Mouse (Mus musculus): Measurements from ENCODE around the gene Oxct2b. TPM values are rescaled to one million over a fixed set of nuclear protein-coding genes. Genes with fewer than 3 reads are reported as not detected.

Gene Oxct2b
- polyA plus RNA-seq, 1 experiment from 2014 or later, result 0.13 TPM

DNA sequence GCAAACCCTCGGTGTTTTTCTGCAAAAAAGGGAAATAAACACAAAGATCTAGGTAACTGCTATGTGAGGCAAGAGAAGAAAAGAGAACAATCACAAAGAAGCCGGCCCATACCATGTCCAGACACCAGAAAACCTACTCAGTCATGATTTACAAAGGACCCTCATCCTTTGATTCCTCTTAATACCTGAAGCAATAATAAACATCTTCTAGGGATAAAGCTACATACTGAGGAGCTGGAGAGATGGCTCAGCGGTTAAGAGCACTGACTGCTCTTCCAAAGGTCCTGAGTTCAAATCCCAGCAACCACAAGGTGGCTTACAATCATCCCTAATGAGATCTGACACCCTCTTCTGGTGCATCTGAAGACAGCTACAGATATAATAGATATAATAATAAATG lies 21.5 kb downstream of the Oxct2b start:
- Histone ChIP-seq H3K9me3 (replicated peaks; ENCODE audit: control insufficient read depth, low read length) (no peaks in the 10 kb centered on the region), H3K4me1 (ENCODE audit: control insufficient read depth, insufficient read depth, low read length) (peaks cover 12% of the 10 kb centered on the region), H3K27me3 (replicated peaks; ENCODE audit: control insufficient read depth, insufficient read depth, low read length) (no peaks in the 10 kb centered on the region), H3K36me3 (ENCODE audit: control insufficient read depth, insufficient read depth, low read length) (peaks cover 38% of the 10 kb centered on the region), H3K4me3 (ENCODE audit: low read depth, low read length) (no peak overlapping the region), H3K4me2 (ENCODE audit: low read length) (no peak overlapping the region), H3K9ac (ENCODE audit: low read length) (no peak overlapping the region), H3K27ac (ENCODE audit: low read depth, low read length) (no peak overlapping the region)
- DNase-seq (ENCODE audit: low spot score) (no peak), ATAC-seq (no peak)
- WGBS, result 87% methylated on average over 3 of the region's 3 CpGs

GRCm38 (mm10) chr4:123139513-123140154 lies 23.6 kb downstream of the Oxct2b start, which contains the start of gene Ppie:
Ppie (minus strand) TSS chr4:123139951.
- H3K4me3 ChIP-seq (ENCODE audit: low read depth, low read length), result peak within 1 kb of the TSS; percentile 64
- ATAC-seq, result peak; percentile 99
- H3K9me3 ChIP-seq (replicated peaks; ENCODE audit: control insufficient read depth, low read length), result no peaks in the 10 kb centered on the region
- H3K9ac ChIP-seq (ENCODE audit: low read length), result peak within 1 kb of the TSS; percentile 66
- H3K4me1 ChIP-seq (ENCODE audit: control insufficient read depth, insufficient read depth, low read length), result peaks cover 12% of the 10 kb centered on the region
- H3K27me3 ChIP-seq (replicated peaks; ENCODE audit: control insufficient read depth, insufficient read depth, low read length), result no peaks in the 10 kb centered on the region
- H3K4me2 ChIP-seq (ENCODE audit: low read length), result peak within 1 kb of the TSS; percentile 92
- peaks cover 21% of the 10 kb centered on the region for H3K36me3 ChIP-seq (ENCODE audit: control insufficient read depth, insufficient read depth, low read length)
- H3K27ac ChIP-seq (ENCODE audit: low read depth, low read length), result peak within 1 kb of the TSS; percentile 80; the same call in 1 of the 2 replicates
- WGBS, result under 1% methylated on average over 34 of the region's 34 CpGs
- DNase-seq (ENCODE audit: low spot score), result peak; percentile 94

DNA sequence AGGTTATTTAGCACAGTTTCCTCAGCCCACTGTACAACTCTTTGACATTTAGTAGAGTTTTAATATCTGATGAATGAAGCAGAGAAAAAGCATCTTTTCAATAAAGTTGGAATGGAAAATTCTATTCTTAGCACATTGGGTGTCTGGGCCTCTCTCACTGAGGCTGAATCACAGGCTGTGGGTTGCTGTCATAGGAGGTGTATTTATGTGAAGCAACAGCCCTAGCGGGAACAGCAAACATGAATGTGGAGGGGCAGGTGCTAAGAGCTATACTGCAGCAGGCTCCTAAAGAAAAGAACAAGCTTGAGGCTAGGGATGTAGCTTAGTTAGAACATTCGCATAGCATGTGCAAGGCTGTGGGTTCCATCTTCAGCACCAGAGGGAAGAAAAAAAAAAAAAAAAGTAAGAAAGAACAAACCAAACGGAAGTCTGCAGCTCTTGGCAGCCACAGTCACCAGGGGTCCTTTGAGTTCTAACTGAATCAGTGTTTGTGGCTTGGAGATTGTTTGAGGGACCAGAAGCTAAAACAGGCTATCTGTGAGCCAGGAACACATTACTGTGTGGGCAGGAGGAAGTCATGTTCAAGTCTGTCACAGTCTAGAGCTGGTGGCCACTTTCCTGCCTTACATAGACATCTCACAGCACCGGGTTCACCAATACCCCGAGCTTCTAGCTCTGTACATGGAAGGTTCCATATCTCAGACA lies 31.5 kb downstream of the Oxct2b start:
- DNase-seq (ENCODE audit: low spot score) (no peak), ATAC-seq (no peak)
- H3K9ac ChIP-seq (ENCODE audit: low read length), result no peak overlapping the region
- 80% methylated on average over 5 of the region's 5 CpGs for WGBS
- no peaks in the 10 kb centered on the region for H3K9me3 ChIP-seq (replicated peaks; ENCODE audit: control insufficient read depth, low read length)
- H3K27me3 ChIP-seq (replicated peaks; ENCODE audit: control insufficient read depth, insufficient read depth, low read length), result no peaks in the 10 kb centered on the region; the same call in 1 of the 2 replicates
- no peaks in the 10 kb centered on the region for H3K36me3 ChIP-seq (ENCODE audit: control insufficient read depth, insufficient read depth, low read length)
- H3K4me3 ChIP-seq (ENCODE audit: low read depth, low read length), result no peak overlapping the region
- no peaks in the 10 kb centered on the region for H3K4me1 ChIP-seq (ENCODE audit: control insufficient read depth, insufficient read depth, low read length)
- no peak overlapping the region for H3K27ac ChIP-seq (ENCODE audit: low read depth, low read length)
- no peak overlapping the region for H3K4me2 ChIP-seq (ENCODE audit: low read length)

- DNase-seq (ENCODE audit: low spot score), result no peak
- H3K4me3 ChIP-seq (ENCODE audit: low read depth, low read length), result no peak overlapping the region
- ATAC-seq, result no peak
- WGBS, result 75% methylated on average over 4 of the region's 4 CpGs
- no peaks in the 10 kb centered on the region for H3K36me3 ChIP-seq (ENCODE audit: control insufficient read depth, insufficient read depth, low read length)
- no peak overlapping the region for H3K9ac ChIP-seq (ENCODE audit: low read length)
- no peaks in the 10 kb centered on the region; the same call in 1 of the 2 replicates for H3K27me3 ChIP-seq (replicated peaks; ENCODE audit: control insufficient read depth, insufficient read depth, low read length)
- H3K9me3 ChIP-seq (replicated peaks; ENCODE audit: control insufficient read depth, low read length), result no peaks in the 10 kb centered on the region
- H3K4me2 ChIP-seq (ENCODE audit: low read length), result no peak overlapping the region
- no peak overlapping the region for H3K27ac ChIP-seq (ENCODE audit: low read depth, low read length)
- H3K4me1 ChIP-seq (ENCODE audit: control insufficient read depth, insufficient read depth, low read length), result no peaks in the 10 kb centered on the region
Measured at GRCm38 (mm10) chr4:123152003-123152402, 35.9 kb downstream of the Oxct2b start.

- Histone ChIP-seq H3K4me2 (ENCODE audit: low read length) (no peak overlapping the region), H3K36me3 (ENCODE audit: control insufficient read depth, insufficient read depth, low read length) (no peaks in the 10 kb centered on the region)
- 52% methylated on average over 5 of the region's 5 CpGs for WGBS
Measured at GRCm38 (mm10) chr4:123152976-123153375, 36.9 kb downstream of the Oxct2b start.

DNA sequence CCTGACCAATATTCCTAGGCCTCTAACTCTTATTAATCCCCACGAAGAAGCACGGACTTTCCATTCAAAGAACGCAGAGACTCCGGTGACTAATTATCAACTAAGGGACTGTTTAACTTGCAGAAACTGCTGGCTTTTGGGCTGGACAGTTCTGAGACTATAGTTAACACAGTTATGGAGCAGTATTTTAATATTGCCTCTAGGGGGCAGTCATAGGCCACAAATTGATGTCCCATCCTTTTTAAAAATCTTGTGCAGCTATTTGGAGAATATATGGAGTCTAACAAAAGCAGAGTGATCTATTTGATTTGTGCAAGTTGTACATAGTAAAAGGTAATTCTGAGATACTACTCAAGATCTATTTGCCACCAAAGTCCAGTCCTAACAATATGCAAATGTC lies 38.9 kb downstream of the Oxct2b start:
- H3K36me3 ChIP-seq (ENCODE audit: control insufficient read depth, insufficient read depth, low read length), result no peaks in the 10 kb centered on the region
- H3K27ac ChIP-seq (ENCODE audit: low read depth, low read length), result no peak overlapping the region
- 27% methylated on average over 4 of the region's 4 CpGs for WGBS
- H3K4me2 ChIP-seq (ENCODE audit: low read length), result no peak overlapping the region
- H3K9ac ChIP-seq (ENCODE audit: low read length), result no peak overlapping the region
- H3K9me3 ChIP-seq (replicated peaks; ENCODE audit: control insufficient read depth, low read length), result no peaks in the 10 kb centered on the region
- H3K27me3 ChIP-seq (replicated peaks; ENCODE audit: control insufficient read depth, insufficient read depth, low read length), result no peaks in the 10 kb centered on the region
- H3K4me1 ChIP-seq (ENCODE audit: control insufficient read depth, insufficient read depth, low read length), result no peaks in the 10 kb centered on the region
- ATAC-seq (no peak), DNase-seq (ENCODE audit: low spot score) (peak; percentile 84)
- no peak overlapping the region for H3K4me3 ChIP-seq (ENCODE audit: low read depth, low read length)

More at GRCm38 (mm10) chr4:123152976-123153375, 36.9 kb downstream of the Oxct2b start:
- H3K4me1 ChIP-seq (ENCODE audit: control insufficient read depth, insufficient read depth, low read length), result no peaks in the 10 kb centered on the region
- H3K9ac ChIP-seq (ENCODE audit: low read length), result no peak overlapping the region
- H3K27ac ChIP-seq (ENCODE audit: low read depth, low read length), result no peak overlapping the region
- H3K4me3 ChIP-seq (ENCODE audit: low read depth, low read length), result no peak overlapping the region
- ATAC-seq (0 out of 2 replicates have a peak, but pooled peaks have one; percentile 26), DNase-seq (ENCODE audit: low spot score) (peak; percentile 5)
- H3K27me3 ChIP-seq (replicated peaks; ENCODE audit: control insufficient read depth, insufficient read depth, low read length), result no peaks in the 10 kb centered on the region
- no peaks in the 10 kb centered on the region for H3K9me3 ChIP-seq (replicated peaks; ENCODE audit: control insufficient read depth, low read length)

GRCm38 (mm10) chr4:123155427-123155826 lies 39.4 kb downstream of the Oxct2b start:
- Histone ChIP-seq H3K4me2 (ENCODE audit: low read length) (no peak overlapping the region), H3K27me3 (replicated peaks; ENCODE audit: control insufficient read depth, insufficient read depth, low read length) (no peaks in the 10 kb centered on the region), H3K4me3 (ENCODE audit: low read depth, low read length) (no peak overlapping the region), H3K36me3 (ENCODE audit: control insufficient read depth, insufficient read depth, low read length) (no peaks in the 10 kb centered on the region), H3K4me1 (ENCODE audit: control insufficient read depth, insufficient read depth, low read length) (no peaks in the 10 kb centered on the region), H3K27ac (ENCODE audit: low read depth, low read length) (no peak overlapping the region), H3K9me3 (replicated peaks; ENCODE audit: control insufficient read depth, low read length) (no peaks in the 10 kb centered on the region), H3K9ac (ENCODE audit: low read length) (no peak overlapping the region)
- WGBS, result 73% methylated on average over 2 of the region's 2 CpGs
- ATAC-seq (no peak), DNase-seq (ENCODE audit: low spot score) (no peak)

DNA sequence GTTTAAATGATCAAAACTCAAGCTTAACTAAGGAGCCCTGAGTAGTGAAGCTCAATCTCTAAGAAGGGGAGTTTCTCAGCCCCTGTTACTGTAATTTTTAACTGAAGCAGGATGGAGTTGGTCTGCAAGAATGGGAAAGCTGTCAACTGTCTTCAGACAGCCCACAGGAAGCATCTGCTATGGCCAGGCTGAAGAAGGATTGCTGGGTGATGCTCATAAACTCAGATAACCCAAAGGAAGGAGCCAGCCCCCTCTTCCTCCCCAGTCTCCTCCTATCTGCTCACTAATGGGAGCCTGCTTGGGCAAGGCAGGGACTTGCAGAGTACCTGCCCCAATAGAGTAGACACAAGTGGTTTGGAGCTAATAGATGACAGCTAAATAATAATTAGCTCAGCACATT lies 39.8 kb downstream of the Oxct2b start:
- no peak overlapping the region for H3K4me2 ChIP-seq (ENCODE audit: low read length)
- no peaks in the 10 kb centered on the region for H3K27me3 ChIP-seq (replicated peaks; ENCODE audit: control insufficient read depth, insufficient read depth, low read length)
- H3K27ac ChIP-seq (ENCODE audit: low read depth, low read length), result no peak overlapping the region
- no peaks in the 10 kb centered on the region for H3K9me3 ChIP-seq (replicated peaks; ENCODE audit: control insufficient read depth, low read length)
- H3K9ac ChIP-seq (ENCODE audit: low read length), result no peak overlapping the region
- no peak overlapping the region for H3K4me3 ChIP-seq (ENCODE audit: low read depth, low read length)
- no peak for ATAC-seq
- H3K36me3 ChIP-seq (ENCODE audit: control insufficient read depth, insufficient read depth, low read length), result no peaks in the 10 kb centered on the region
- no peaks in the 10 kb centered on the region for H3K4me1 ChIP-seq (ENCODE audit: control insufficient read depth, insufficient read depth, low read length)
- DNase-seq (ENCODE audit: low spot score), result no peak

- Histone ChIP-seq H3K27me3 (replicated peaks; ENCODE audit: control insufficient read depth, insufficient read depth, low read length) (no peaks in the 10 kb centered on the region), H3K9me3 (replicated peaks; ENCODE audit: control insufficient read depth, low read length) (no peaks in the 10 kb centered on the region), H3K9ac (ENCODE audit: low read length) (no peak overlapping the region), H3K27ac (ENCODE audit: low read depth, low read length) (no peak overlapping the region), H3K4me3 (ENCODE audit: low read depth, low read length) (no peak overlapping the region), H3K36me3 (ENCODE audit: control insufficient read depth, insufficient read depth, low read length) (no peaks in the 10 kb centered on the region), H3K4me2 (ENCODE audit: low read length) (no peak overlapping the region), H3K4me1 (ENCODE audit: control insufficient read depth, insufficient read depth, low read length) (peaks cover 3% of the 10 kb centered on the region; the same call in 1 of the 2 replicates)
- no peak for ATAC-seq
- 86% methylated on average over 6 of the region's 6 CpGs for WGBS
- DNase-seq (ENCODE audit: low spot score), result no peak
Measured at GRCm38 (mm10) chr4:123160571-123160970, 44.5 kb downstream of the Oxct2b start.

All from forebrain, embryonic 14.5 days (tissue).